Comparison of ENCODE assay signal across 9 mouse cellular contexts in the genomic region with DNA sequence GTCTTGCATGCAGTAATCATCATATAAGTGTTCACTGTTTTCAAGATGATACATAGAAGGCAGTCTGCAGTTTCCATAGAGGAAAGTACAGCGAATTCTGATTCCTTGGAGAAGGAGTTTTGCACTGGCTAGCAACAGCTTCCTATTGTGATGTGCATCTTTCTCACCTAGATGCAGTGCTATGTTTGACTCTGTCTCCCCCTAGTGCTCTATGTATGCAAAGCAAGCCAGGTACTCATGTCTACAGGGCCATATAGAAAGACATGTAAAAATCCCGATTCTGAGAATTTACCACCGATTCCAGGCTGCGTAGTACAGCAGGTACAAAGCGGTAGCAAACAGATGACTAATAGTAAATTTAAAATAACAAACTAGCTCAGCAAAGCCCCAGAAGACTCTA. TPM values are rescaled to one million over a fixed set of nuclear protein-coding genes. Genes with fewer than 3 reads are reported as not detected.
DNase-seq lines count a peak whose midpoint lies in the region; ATAC-seq lines count a peak whose summit lies in the region.
"Had no signal": no experiment of that assay in that cellular context is flagged by ENCODE, and none has a peak within 500 bp of the region (broad histone marks: within the 10 kb centered on the region; RNA-seq: fewer than 3 reads in every experiment).

No protein-coding gene starts in this region.

- no peak overlapping the region for H3K4me2 ChIP-seq in liver, embryonic 11.5 days
- H3K4me2 ChIP-seq in liver, embryonic 12.5 days, result no peak overlapping the region
- H3K4me2 ChIP-seq in neural tube, embryonic 13.5 days, result no peak overlapping the region

- H3K27ac ChIP-seq in liver, embryonic 11.5 days (ENCODE audit: low read depth, low read length), result no peak overlapping the region
- H3K27ac ChIP-seq in liver, embryonic 12.5 days, result no peak overlapping the region
- no peak overlapping the region for H3K27ac ChIP-seq in neural tube, embryonic 13.5 days (replicated peaks)

- intact Hi-C loops in heart, postnatal 25 days (cut with DNase I), result no loop called here

- no peaks in the 10 kb centered on the region for H3K9me3 ChIP-seq in liver, embryonic 11.5 days (ENCODE audit: control insufficient read depth, low read length)
- H3K9me3 ChIP-seq in liver, embryonic 12.5 days (replicated peaks), result no peaks in the 10 kb centered on the region
- no peaks in the 10 kb centered on the region for H3K9me3 ChIP-seq in neural tube, embryonic 13.5 days

- ATAC-seq in liver, embryonic 11.5 days (replicated peaks; ENCODE audit: low FRiP score), result peak; percentile 60; the same call in 1 of the 2 replicates
- ATAC-seq in liver, embryonic 12.5 days, result no peak
- ATAC-seq in granulocyte monocyte progenitor cell, adult 5-6 weeks (replicated peaks; ENCODE audit: poor library complexity, severe bottlenecking), result peak; percentile 56; the same call in 1 of the 2 replicates
- ATAC-seq in neural tube, embryonic 13.5 days (ENCODE audit: low read depth), result peak; percentile 93

- H3K4me3 ChIP-seq in liver, embryonic 11.5 days (ENCODE audit: low read depth, low read length), result no peak overlapping the region
- H3K4me3 ChIP-seq in liver, embryonic 12.5 days, result no peak overlapping the region
- H3K4me3 ChIP-seq in neural tube, embryonic 13.5 days, result no peak overlapping the region

- no peaks in the 10 kb centered on the region for H3K36me3 ChIP-seq in liver, embryonic 11.5 days (ENCODE audit: control insufficient read depth, insufficient read depth, low read length)
- H3K36me3 ChIP-seq in liver, embryonic 12.5 days, result no peaks in the 10 kb centered on the region
- H3K36me3 ChIP-seq in neural tube, embryonic 13.5 days, result no peaks in the 10 kb centered on the region

- no peak overlapping the region for H3K9ac ChIP-seq in liver, embryonic 11.5 days (ENCODE audit: low read depth, low read length)
- no peak overlapping the region for H3K9ac ChIP-seq in liver, embryonic 12.5 days
- H3K9ac ChIP-seq in neural tube, embryonic 13.5 days, result no peak overlapping the region

- DNase-seq in liver, embryonic 11.5 days (ENCODE audit: low spot score), result no peak
- peak; percentile 50 for DNase-seq in brain, embryonic 18.5 days (ENCODE audit: low read depth, low spot score)
- DNase-seq in layer of hippocampus, postnatal 10 days (ENCODE audit: low spot score in 2 of 2), result peak; percentile 14 to 33
- no peak for DNase-seq in thymus, postnatal 36 days
- no peak for DNase-seq in heart, postnatal 25 days (ENCODE audit: low spot score)

- H3K27me3 ChIP-seq in liver, embryonic 11.5 days (replicated peaks; ENCODE audit: control insufficient read depth, insufficient read depth, low read length), result no peaks in the 10 kb centered on the region
- no peaks in the 10 kb centered on the region for H3K27me3 ChIP-seq in liver, embryonic 12.5 days (replicated peaks)
- no peaks in the 10 kb centered on the region for H3K27me3 ChIP-seq in neural tube, embryonic 13.5 days

- WGBS in liver, embryonic 11.5 days, result 52% methylated on average over 5 of the region's 5 CpGs
- WGBS in liver, embryonic 12.5 days (ENCODE audit: insufficient replicate concordance), result 40% methylated on average over 5 of the region's 5 CpGs
- WGBS in neural tube, embryonic 13.5 days, result 66% methylated on average over 5 of the region's 5 CpGs

- no peaks in the 10 kb centered on the region for H3K4me1 ChIP-seq in liver, embryonic 11.5 days (replicated peaks; ENCODE audit: control insufficient read depth, insufficient read depth, low read length)
- H3K4me1 ChIP-seq in liver, embryonic 12.5 days, result no peaks in the 10 kb centered on the region
- no peaks in the 10 kb centered on the region for H3K4me1 ChIP-seq in neural tube, embryonic 13.5 days (replicated peaks)

RNA-seq across cellular contexts. Expression of a gene that starts 12.6 kb away (rescaled TPM):
- not detected in 2 replicates for polyA plus RNA-seq in liver, embryonic 11.5 days (2014; fragmentation: Nextera tagmentation; extraction: Ambion mirVana)
- not detected in 2 replicates for polyA plus RNA-seq in liver, embryonic 12.5 days (2016; fragmentation: Nextera tagmentation; extraction: Ambion mirVana)
- not detected in 2 replicates for total RNA-seq in granulocyte monocyte progenitor cell, adult 5-6 weeks (2014; fragmentation: Nextera tagmentation)
- total RNA-seq in granulocyte monocyte progenitor cell, adult 5-6 weeks (2017), result not detected in 2 replicates
- total RNA-seq in layer of hippocampus, postnatal 10 days (2021), result not detected
- polyA plus RNA-seq in neural tube, embryonic 13.5 days (2015; fragmentation: Nextera tagmentation; extraction: Ambion mirVana), result not detected in 2 replicates
- not detected for total RNA-seq in heart, postnatal 25 days (2021)
- total RNA-seq: layer of hippocampus, postnatal 25 days had no signal

RNA-seq across cellular contexts. Expression of a gene that starts 16.0 kb away (rescaled TPM):
- polyA plus RNA-seq in liver, embryonic 11.5 days (2014; fragmentation: Nextera tagmentation; extraction: Ambion mirVana), result 0.49 and 0.97 TPM in 2 replicates
- polyA plus RNA-seq in liver, embryonic 12.5 days (2016; fragmentation: Nextera tagmentation; extraction: Ambion mirVana), result not detected in 2 replicates
- not detected in 2 replicates for total RNA-seq in granulocyte monocyte progenitor cell, adult 5-6 weeks (2014; fragmentation: Nextera tagmentation)
- total RNA-seq in granulocyte monocyte progenitor cell, adult 5-6 weeks (2017), result not detected in 2 replicates
- not detected for total RNA-seq in layer of hippocampus, postnatal 10 days (2021)
- polyA plus RNA-seq in neural tube, embryonic 13.5 days (2015; fragmentation: Nextera tagmentation; extraction: Ambion mirVana), result 0.59 TPM in 1 of 2 replicates, not detected in the other
- not detected for total RNA-seq in heart, postnatal 25 days (2021)
- total RNA-seq: layer of hippocampus, postnatal 25 days had no signal

RNA-seq across cellular contexts. Expression of a gene that starts 37.2 kb away (rescaled TPM):
- polyA plus RNA-seq in liver, embryonic 11.5 days (2014; fragmentation: Nextera tagmentation; extraction: Ambion mirVana), result not detected in 2 replicates
- polyA plus RNA-seq in liver, embryonic 12.5 days (2016; fragmentation: Nextera tagmentation; extraction: Ambion mirVana), result not detected in 2 replicates
- total RNA-seq in granulocyte monocyte progenitor cell, adult 5-6 weeks (2014; fragmentation: Nextera tagmentation), result not detected in 2 replicates
- total RNA-seq in granulocyte monocyte progenitor cell, adult 5-6 weeks (2017), result not detected in 2 replicates
- not detected for total RNA-seq in layer of hippocampus, postnatal 10 days (2021)
- polyA plus RNA-seq in neural tube, embryonic 13.5 days (2015; fragmentation: Nextera tagmentation; extraction: Ambion mirVana), result not detected in 2 replicates
- not detected for total RNA-seq in heart, postnatal 25 days (2021)
- total RNA-seq: layer of hippocampus, postnatal 25 days had no signal

RNA-seq across cellular contexts. Expression of a gene that starts 39.4 kb away (rescaled TPM):
- not detected in 2 replicates for polyA plus RNA-seq in liver, embryonic 11.5 days (2014; fragmentation: Nextera tagmentation; extraction: Ambion mirVana)
- polyA plus RNA-seq in liver, embryonic 12.5 days (2016; fragmentation: Nextera tagmentation; extraction: Ambion mirVana), result not detected in 2 replicates
- total RNA-seq in granulocyte monocyte progenitor cell, adult 5-6 weeks (2014; fragmentation: Nextera tagmentation), result not detected in 2 replicates
- total RNA-seq in granulocyte monocyte progenitor cell, adult 5-6 weeks (2017), result not detected in 2 replicates
- not detected for total RNA-seq in layer of hippocampus, postnatal 10 days (2021)
- polyA plus RNA-seq in neural tube, embryonic 13.5 days (2015; fragmentation: Nextera tagmentation; extraction: Ambion mirVana), result 0.46 TPM in 1 of 2 replicates, not detected in the other
- not detected for total RNA-seq in heart, postnatal 25 days (2021)
- total RNA-seq: layer of hippocampus, postnatal 25 days had no signal

Comparison
In these comparisons a context has a peak if more than half of its experiments do, and no peak if none do; other contexts are left out.
1. DNase-seq: peak in brain, embryonic 18.5 days (single experiment) and layer of hippocampus, postnatal 10 days (2 of 2); none in liver, embryonic 11.5 days (single experiment), thymus, postnatal 36 days (0 of 2) and heart, postnatal 25 days (single experiment).